Comparison of ENCODE assay signal across 12 mouse cellular contexts in genomic region chr4:46064961-46065360, GRCm38 (mm10). TPM values are rescaled to one million over a fixed set of nuclear protein-coding genes. Genes with fewer than 3 reads are reported as not detected.
DNase-seq lines count a peak whose midpoint lies in the region; ATAC-seq and TF ChIP-seq lines count a peak whose summit lies in the region.
"Had no signal": no experiment of that assay in that cellular context is flagged by ENCODE, and none has a peak within 500 bp of the region (broad histone marks: within the 10 kb centered on the region; RNA-seq: fewer than 3 reads in every experiment).

No protein-coding gene starts in this region.

- H3K4me1 ChIP-seq in heart, embryonic 15.5 days (replicated peaks), result peaks cover 70% of the 10 kb centered on the region
- H3K4me1 ChIP-seq in lung, postnatal 0 days (ENCODE audit: insufficient read depth, low read depth, low read length), result peaks cover 5% of the 10 kb centered on the region; the same call in 1 of the 2 replicates
- no peaks in the 10 kb centered on the region for H3K4me1 ChIP-seq in stomach, postnatal 0 days (replicated peaks; ENCODE audit: control insufficient read depth, insufficient read depth)
- H3K4me1 ChIP-seq: forebrain, embryonic 15.5 days had no signal

- TF ChIP-seq CTCF in lung, postnatal 0 days (IDR thresholded peaks at IDR 0.05), result no peak
- no peak for TF ChIP-seq CTCF in stomach, postnatal 0 days (IDR thresholded peaks at IDR 0.05; ENCODE audit: low read depth)

- peak overlapping the region; percentile 80 for H3K27ac ChIP-seq in heart, embryonic 15.5 days
- H3K27ac ChIP-seq in lung, postnatal 0 days (ENCODE audit: low read length), result peak overlapping the region; percentile 88
- no peak overlapping the region for H3K27ac ChIP-seq in stomach, postnatal 0 days (replicated peaks)
- H3K27ac ChIP-seq: forebrain, embryonic 15.5 days; liver, embryonic 13.5 days had no signal

- no peak overlapping the region for H3K9ac ChIP-seq in heart, embryonic 15.5 days
- H3K9ac ChIP-seq in lung, postnatal 0 days (replicated peaks; ENCODE audit: low read depth), result no peak overlapping the region
- H3K9ac ChIP-seq in stomach, postnatal 0 days (ENCODE audit: low read length), result no peak overlapping the region
- H3K9ac ChIP-seq: embryonic facial prominence, embryonic 15.5 days; forebrain, embryonic 15.5 days; liver, embryonic 13.5 days had no signal

- WGBS in heart, embryonic 15.5 days, result 50% methylated on average over 3 of the region's 3 CpGs
- 58% methylated on average over 3 of the region's 3 CpGs for WGBS in lung, postnatal 0 days
- WGBS in stomach, postnatal 0 days, result 65% methylated on average over 3 of the region's 3 CpGs

- no peaks in the 10 kb centered on the region for H3K27me3 ChIP-seq in heart, embryonic 15.5 days
- H3K27me3 ChIP-seq in lung, postnatal 0 days (replicated peaks; ENCODE audit: insufficient read depth, low read length), result no peaks in the 10 kb centered on the region
- H3K27me3 ChIP-seq in stomach, postnatal 0 days (ENCODE audit: control insufficient read depth, insufficient read depth, low read length), result no peaks in the 10 kb centered on the region
- H3K27me3 ChIP-seq: embryonic facial prominence, embryonic 15.5 days; forebrain, embryonic 15.5 days; liver, embryonic 13.5 days had no signal

- H3K4me3 ChIP-seq in heart, embryonic 15.5 days, result no peak overlapping the region
- no peak overlapping the region for H3K4me3 ChIP-seq in lung, postnatal 0 days (ENCODE audit: low read depth, low read length)
- H3K4me3 ChIP-seq in stomach, postnatal 0 days (ENCODE audit: low read depth, low read length), result no peak overlapping the region
- H3K4me3 ChIP-seq: embryonic facial prominence, embryonic 15.5 days; forebrain, embryonic 15.5 days; liver, embryonic 13.5 days; myocyte had no signal

- no peaks in the 10 kb centered on the region for H3K9me3 ChIP-seq in heart, embryonic 15.5 days (replicated peaks)
- H3K9me3 ChIP-seq in lung, postnatal 0 days (ENCODE audit: low read length), result no peaks in the 10 kb centered on the region
- H3K9me3 ChIP-seq in stomach, postnatal 0 days (ENCODE audit: control insufficient read depth, low read length), result no peaks in the 10 kb centered on the region
- H3K9me3 ChIP-seq: embryonic facial prominence, embryonic 15.5 days; forebrain, embryonic 15.5 days; liver, embryonic 13.5 days had no signal

- peak; percentile 79 for TF ChIP-seq EP300 in lung, postnatal 0 days (IDR thresholded peaks at IDR 0.05)
- no peak for TF ChIP-seq EP300 in stomach, postnatal 0 days (optimal IDR thresholded peaks at IDR 0.05)

- peak; percentile 74 to 82 for DNase-seq in heart, adult 18-20 months
- DNase-seq in heart, postnatal 25 days (ENCODE audit: low spot score), result no peak
- DNase-seq in gastrocnemius, postnatal 25 days, result peak; percentile 71
- DNase-seq in lung, postnatal 0 days (ENCODE audit: low spot score), result peak; percentile 61
- DNase-seq in adrenal gland, postnatal 36 days, result no peak
- no peak for DNase-seq in stomach, postnatal 0 days (ENCODE audit: low spot score)
- no peak for DNase-seq in cerebellum, adult 8-10 months
- DNase-seq: liver, embryonic 13.5 days had no signal

- H3K4me2 ChIP-seq in heart, embryonic 15.5 days, result peak overlapping the region; percentile 13
- H3K4me2 ChIP-seq in lung, postnatal 0 days (replicated peaks; ENCODE audit: low read depth, low read length), result peak overlapping the region; percentile 27; the same call in 1 of the 2 replicates
- H3K4me2 ChIP-seq in stomach, postnatal 0 days (replicated peaks; ENCODE audit: low read depth), result no peak overlapping the region
- H3K4me2 ChIP-seq: embryonic facial prominence, embryonic 15.5 days; forebrain, embryonic 15.5 days; liver, embryonic 13.5 days had no signal

- ATAC-seq in heart, embryonic 15.5 days (replicated peaks; ENCODE audit: insufficient number of reproducible peaks, insufficient read depth, low FRiP score, low read depth), result peak; percentile 44
- ATAC-seq in lung, postnatal 0 days, result peak; percentile 80
- no peak for ATAC-seq in stomach, postnatal 0 days (ENCODE audit: low FRiP score, low TSS enrichment)
- ATAC-seq: forebrain, embryonic 15.5 days had no signal

- peaks cover 17% of the 10 kb centered on the region; the same call in 1 of the 2 replicates for H3K36me3 ChIP-seq in heart, embryonic 15.5 days
- no peaks in the 10 kb centered on the region for H3K36me3 ChIP-seq in lung, postnatal 0 days (ENCODE audit: insufficient read depth, low read length)
- H3K36me3 ChIP-seq in stomach, postnatal 0 days (ENCODE audit: control insufficient read depth, insufficient read depth, low read length), result no peaks in the 10 kb centered on the region
- H3K36me3 ChIP-seq: embryonic facial prominence, embryonic 15.5 days; forebrain, embryonic 15.5 days had no signal

- intact Hi-C loops in heart, postnatal 25 days (cut with DNase I), result no loop called here

RNA-seq across cellular contexts. Expression of gene Tmod1, which starts 26.2 kb away (rescaled TPM):
- total RNA-seq in heart, adult 18-20 months (2021), result 100 to 1,000 TPM; 228 to 259 TPM
- total RNA-seq in heart, postnatal 25 days (2021), result 100 to 1,000 TPM; 279 to 317 TPM
- 100 to 1,000 TPM; 205 to 220 TPM for total RNA-seq in gastrocnemius, postnatal 25 days (2021)
- polyA plus RNA-seq in heart, embryonic 15.5 days (2015; fragmentation: Nextera tagmentation; extraction: Ambion mirVana), result 170 and 195 TPM in 2 replicates
- polyA plus RNA-seq in lung, postnatal 0 days (2015; fragmentation: Nextera tagmentation; extraction: Ambion mirVana), result 14.3 and 15.0 TPM in 2 replicates
- 1 to 10 TPM; 2.0 to 6.6 TPM for total RNA-seq in adrenal gland, postnatal 36 days (2021)
- 3.2 and 3.4 TPM in 2 replicates for polyA plus RNA-seq in stomach, postnatal 0 days (2015; fragmentation: Nextera tagmentation; extraction: Ambion mirVana)

Comparison
In these comparisons a context has a peak if more than half of its experiments do, and no peak if none do; other contexts are left out.
1. DNase-seq: peak in heart, adult 18-20 months (2 of 2), gastrocnemius, postnatal 25 days (single experiment) and lung, postnatal 0 days (single experiment); none in heart, postnatal 25 days (single experiment), adrenal gland, postnatal 36 days (0 of 2), stomach, postnatal 0 days (single experiment) and cerebellum, adult 8-10 months (single experiment).
2. RNA of gene Tmod1, which starts 26.2 kb away (total RNA-seq): 279 to 317 TPM in heart, postnatal 25 days, 228 to 259 TPM in heart, adult 18-20 months and 205 to 220 TPM in gastrocnemius, postnatal 25 days; 2.0 to 6.6 TPM in adrenal gland, postnatal 36 days; every median in the first group is over 10 times any median in the second.